Mouse (Mus musculus): Measurements from ENCODE around the gene Snx17. TPM values are rescaled to one million over a fixed set of nuclear protein-coding genes. Genes with fewer than 3 reads are reported as not detected.
"Not testable (repeated sequence)": the region's sequence is repeated elsewhere in the genome, so short reads cannot be mapped to it uniquely, and the experiment has no call there.

The Snx17 gene
- polyA plus RNA-seq, 1 experiment = 22.2 TPM

DNA sequence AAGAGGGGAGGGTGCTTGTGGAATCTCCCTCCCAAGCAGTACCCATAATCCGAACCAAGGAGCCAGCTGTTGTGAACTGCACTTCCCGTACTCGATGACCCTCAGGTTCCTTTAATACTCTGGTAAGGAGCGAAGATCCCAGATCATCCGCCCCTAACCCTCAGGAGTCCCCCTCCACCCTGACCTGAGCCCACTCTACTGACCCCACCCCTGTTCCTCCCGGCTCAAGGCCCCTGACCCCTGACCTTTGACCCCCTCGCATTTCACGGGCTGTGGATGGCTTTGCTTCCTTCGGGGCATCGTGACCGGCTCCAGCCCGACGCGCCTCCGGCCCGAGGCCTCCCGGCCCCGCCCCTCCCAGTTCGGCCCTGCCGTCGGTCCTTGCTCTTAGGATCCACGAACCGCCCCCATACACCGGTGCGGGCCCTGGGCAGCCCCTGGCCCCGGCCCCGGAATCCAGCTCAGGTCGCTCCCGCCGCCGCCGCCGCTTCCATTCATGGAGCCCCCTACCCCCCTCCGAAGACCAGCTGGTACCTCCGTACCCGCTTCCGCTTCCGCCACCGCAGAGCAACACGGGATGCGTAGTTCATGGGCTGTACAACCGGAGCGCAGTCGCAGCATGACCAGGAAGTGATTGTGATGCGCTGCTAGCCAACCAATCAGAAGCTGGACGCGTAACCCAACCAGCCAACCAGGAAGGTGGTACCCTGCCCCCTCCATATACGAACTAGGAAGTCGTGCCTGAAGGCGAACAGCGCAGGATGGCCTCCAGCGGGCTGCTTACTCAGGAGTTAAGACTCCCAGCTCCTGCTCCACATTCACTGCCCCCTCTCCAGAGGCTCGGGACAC lies 8.9 kb downstream of the Snx17 start, which contains the start of gene Zfp513:
Zfp513 (minus strand) TSS at position 562 of the 849 bp plus-strand sequence.
- Histone ChIP-seq H3K4me3 (ENCODE audit: control insufficient read depth, low read depth, low read length) (peak within 1 kb of the TSS; percentile 95), H3K27me3 (ENCODE audit: control insufficient read depth, insufficient read depth, low read length) (no peaks in the 10 kb centered on the region), H3K4me1 (ENCODE audit: control insufficient read depth, insufficient read depth, low read length) (peaks cover 6% of the 10 kb centered on the region), H3K27ac (ENCODE audit: control insufficient read depth, insufficient read depth, low read depth, low read length) (peak within 1 kb of the TSS; percentile 97), H3K36me3 (ENCODE audit: control insufficient read depth, insufficient read depth, low read length) (peaks cover 3% of the 10 kb centered on the region)
- TF ChIP-seq CTCF (IDR thresholded peaks at IDR 0.05; ENCODE audit: control insufficient read depth, insufficient read depth, insufficient replicate concordance, low read depth, low read length) (peak; percentile 38; the same call in 1 of the 2 replicates), POLR2A (IDR thresholded peaks at IDR 0.05; ENCODE audit: control insufficient read depth, low read depth, low read length) (peak; percentile 93)

DNA sequence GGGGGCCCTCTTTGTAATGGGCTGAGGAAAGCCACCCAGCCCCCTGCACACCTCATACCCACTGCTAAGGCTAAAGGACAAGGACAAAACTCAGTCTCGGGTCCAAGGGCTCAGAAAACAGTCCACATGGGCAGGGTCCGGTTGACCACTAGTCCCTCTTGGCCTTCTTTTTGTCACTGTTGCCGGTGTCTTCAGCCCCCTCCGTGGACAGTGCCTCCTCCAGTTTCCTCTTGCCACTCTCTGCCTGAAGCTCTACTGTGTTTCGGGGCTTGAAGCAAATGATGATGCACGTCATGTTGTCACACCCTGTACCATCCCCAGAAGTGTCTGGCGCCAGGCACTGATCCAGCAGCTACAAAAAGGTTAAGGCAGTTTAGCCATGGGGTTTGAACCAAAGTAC lies 9.9 kb downstream of the Snx17 start:
- Histone ChIP-seq H3K4me1 (ENCODE audit: control insufficient read depth, insufficient read depth, low read length) (peaks cover 6% of the 10 kb centered on the region), H3K36me3 (ENCODE audit: control insufficient read depth, insufficient read depth, low read length) (peaks cover 5% of the 10 kb centered on the region), H3K27me3 (ENCODE audit: control insufficient read depth, insufficient read depth, low read length) (no peaks in the 10 kb centered on the region), H3K27ac (ENCODE audit: control insufficient read depth, insufficient read depth, low read depth, low read length) (peak overlapping the region; percentile 97), H3K4me3 (ENCODE audit: control insufficient read depth, low read depth, low read length) (peak overlapping the region; percentile 95)
- no peak for TF ChIP-seq CTCF (IDR thresholded peaks at IDR 0.05; ENCODE audit: control insufficient read depth, insufficient read depth, insufficient replicate concordance, low read depth, low read length)
- TF ChIP-seq POLR2A (IDR thresholded peaks at IDR 0.05; ENCODE audit: control insufficient read depth, low read depth, low read length) = no peak

DNA sequence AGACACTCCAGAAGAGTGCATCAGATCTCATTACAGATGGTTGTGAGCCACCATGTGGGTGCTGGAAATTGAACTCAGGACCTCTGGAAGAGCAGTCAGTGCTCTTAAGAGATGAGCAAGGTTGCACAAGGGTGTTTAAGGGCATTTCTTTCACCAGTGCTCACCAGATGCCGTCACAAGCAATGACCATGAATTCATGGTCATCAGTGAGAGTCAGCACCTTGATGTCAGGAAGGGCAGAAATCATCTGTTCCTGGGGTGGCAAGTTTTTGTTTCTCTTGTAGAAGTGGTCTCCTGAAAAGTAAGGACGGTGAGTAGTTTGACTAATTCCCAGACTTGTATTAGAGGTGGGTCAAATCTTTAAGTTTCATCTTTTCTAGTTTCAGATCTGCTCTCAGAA lies 10.8 kb downstream of the Snx17 start:
- H3K27ac ChIP-seq (ENCODE audit: control insufficient read depth, insufficient read depth, low read depth, low read length) = no peak overlapping the region
- TF ChIP-seq POLR2A (IDR thresholded peaks at IDR 0.05; ENCODE audit: control insufficient read depth, low read depth, low read length) (no peak), CTCF (IDR thresholded peaks at IDR 0.05; ENCODE audit: control insufficient read depth, insufficient read depth, insufficient replicate concordance, low read depth, low read length) (no peak)
- H3K4me1 ChIP-seq (ENCODE audit: control insufficient read depth, insufficient read depth, low read length) = peaks cover 6% of the 10 kb centered on the region
- H3K36me3 ChIP-seq (ENCODE audit: control insufficient read depth, insufficient read depth, low read length) = peaks cover 5% of the 10 kb centered on the region; the same call in 1 of the 2 replicates
- H3K4me3 ChIP-seq (ENCODE audit: control insufficient read depth, low read depth, low read length) = peak overlapping the region; percentile 45; the same call in 1 of the 2 replicates
- H3K27me3 ChIP-seq (ENCODE audit: control insufficient read depth, insufficient read depth, low read length) = no peaks in the 10 kb centered on the region

DNA sequence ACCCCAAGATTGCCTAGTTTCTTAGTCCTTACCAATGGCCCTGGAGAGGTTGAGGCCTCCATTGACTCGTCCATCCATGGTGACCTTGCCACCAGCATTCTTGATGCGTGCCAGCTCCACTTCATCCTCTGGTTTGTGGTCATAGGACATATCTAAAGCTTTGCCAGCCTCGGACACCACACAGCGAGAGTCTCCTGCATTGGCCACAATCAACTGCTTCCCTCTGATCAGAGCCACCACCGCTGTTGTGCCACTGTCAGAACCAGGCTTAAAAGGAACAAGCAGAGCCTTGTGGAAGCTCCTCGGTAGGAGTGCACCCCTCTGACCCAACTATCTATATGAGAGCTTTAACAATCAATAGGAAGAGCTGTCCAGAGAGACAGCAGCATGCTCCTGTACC lies 11.4 kb downstream of the Snx17 start:
- TF ChIP-seq POLR2A (IDR thresholded peaks at IDR 0.05; ENCODE audit: control insufficient read depth, low read depth, low read length) (no peak), CTCF (IDR thresholded peaks at IDR 0.05; ENCODE audit: control insufficient read depth, insufficient read depth, insufficient replicate concordance, low read depth, low read length) (no peak)
- Histone ChIP-seq H3K4me1 (ENCODE audit: control insufficient read depth, insufficient read depth, low read length) (peaks cover 6% of the 10 kb centered on the region), H3K36me3 (ENCODE audit: control insufficient read depth, insufficient read depth, low read length) (peaks cover 5% of the 10 kb centered on the region; the same call in 1 of the 2 replicates), H3K4me3 (ENCODE audit: control insufficient read depth, low read depth, low read length) (no peak overlapping the region), H3K27me3 (ENCODE audit: control insufficient read depth, insufficient read depth, low read length) (no peaks in the 10 kb centered on the region), H3K27ac (ENCODE audit: control insufficient read depth, insufficient read depth, low read depth, low read length) (no peak overlapping the region)

DNA sequence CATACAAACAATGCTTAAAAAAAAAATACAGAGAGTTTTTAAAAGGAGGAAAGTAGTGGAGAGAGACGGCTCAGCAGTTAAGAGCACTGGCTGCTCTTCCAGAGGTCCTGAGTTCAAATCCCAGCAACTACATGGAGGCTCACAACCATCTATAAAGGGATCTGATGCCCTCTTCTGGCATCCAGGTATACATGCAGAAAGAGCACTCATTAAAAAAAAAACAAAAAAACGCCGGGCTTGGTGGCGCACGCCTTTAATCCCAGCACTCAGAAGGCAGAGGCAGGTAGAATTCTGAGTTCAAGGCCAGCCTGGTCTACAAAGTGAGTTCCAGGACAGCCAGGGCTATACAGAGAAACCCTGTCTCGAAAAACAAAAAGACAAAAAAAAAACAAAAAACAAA lies 23.5 kb downstream of the Snx17 start:
- H3K27me3 ChIP-seq (ENCODE audit: control insufficient read depth, insufficient read depth, low read length); H3K36me3 ChIP-seq (ENCODE audit: control insufficient read depth, insufficient read depth, low read length); H3K4me1 ChIP-seq (ENCODE audit: control insufficient read depth, insufficient read depth, low read length); H3K4me3 ChIP-seq (ENCODE audit: control insufficient read depth, low read depth, low read length); H3K27ac ChIP-seq (ENCODE audit: control insufficient read depth, insufficient read depth, low read depth, low read length): not testable (repeated sequence)

GRCm38 (mm10) chr5:31218294-31218693 lies 25.3 kb downstream of the Snx17 start:
- Histone ChIP-seq H3K4me1 (ENCODE audit: control insufficient read depth, insufficient read depth, low read length) (no peaks in the 10 kb centered on the region), H3K27me3 (ENCODE audit: control insufficient read depth, insufficient read depth, low read length) (no peaks in the 10 kb centered on the region), H3K27ac (ENCODE audit: control insufficient read depth, insufficient read depth, low read depth, low read length) (no peak overlapping the region), H3K36me3 (ENCODE audit: control insufficient read depth, insufficient read depth, low read length) (no peaks in the 10 kb centered on the region), H3K4me3 (ENCODE audit: control insufficient read depth, low read depth, low read length) (no peak overlapping the region)
- TF ChIP-seq CTCF (IDR thresholded peaks at IDR 0.05; ENCODE audit: control insufficient read depth, insufficient read depth, insufficient replicate concordance, low read depth, low read length) (no peak), POLR2A (IDR thresholded peaks at IDR 0.05; ENCODE audit: control insufficient read depth, low read depth, low read length) (no peak)

DNA sequence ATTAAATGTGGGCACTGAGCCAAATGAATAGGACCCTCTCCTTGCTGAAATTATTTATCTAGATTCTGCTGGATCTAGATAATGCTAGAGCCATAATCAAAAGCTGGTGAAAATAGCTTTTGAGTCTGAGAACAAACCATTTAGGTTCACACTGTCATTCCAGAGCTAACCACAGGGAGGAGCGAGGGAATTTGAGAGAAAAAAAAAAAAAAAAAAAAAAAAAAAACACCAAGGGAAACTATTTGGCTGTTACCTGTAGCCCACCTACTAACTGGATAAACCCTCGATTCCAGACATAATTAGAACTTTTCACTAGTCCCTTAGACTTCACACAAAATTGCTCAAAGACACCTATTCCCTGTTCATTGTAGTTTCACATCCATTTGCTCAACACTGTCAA lies 26.0 kb downstream of the Snx17 start:
- no peak overlapping the region for H3K27ac ChIP-seq (ENCODE audit: control insufficient read depth, insufficient read depth, low read depth, low read length)
- no peaks in the 10 kb centered on the region for H3K36me3 ChIP-seq (ENCODE audit: control insufficient read depth, insufficient read depth, low read length)
- no peaks in the 10 kb centered on the region for H3K27me3 ChIP-seq (ENCODE audit: control insufficient read depth, insufficient read depth, low read length)
- TF ChIP-seq CTCF (IDR thresholded peaks at IDR 0.05; ENCODE audit: control insufficient read depth, insufficient read depth, insufficient replicate concordance, low read depth, low read length) (no peak), POLR2A (IDR thresholded peaks at IDR 0.05; ENCODE audit: control insufficient read depth, low read depth, low read length) (no peak)
- H3K4me3 ChIP-seq (ENCODE audit: control insufficient read depth, low read depth, low read length) = no peak overlapping the region; the same call in 1 of the 2 replicates
- no peaks in the 10 kb centered on the region for H3K4me1 ChIP-seq (ENCODE audit: control insufficient read depth, insufficient read depth, low read length)
